Mouse (Mus musculus) G1E (cell line): ENCODE measurements at regions not wholly inside any gene's neighbourhood (a gene's known extent, or its start where the extent isn't known, plus 50 kb on each side); places are given as distances from the start of the nearest gene placed in this dataset.

Experiments
- CTCF ChIP-seq: IDR thresholded peaks from 2 replicates; pipeline ENCODE4 v1.5.1; 2012; ENCODE audit warnings: low read depth, low read length, inconsistent platforms, mixed read lengths
- GATA1 ChIP-seq: IDR thresholded peaks from 2 replicates; pipeline ENCODE4 v1.6.1; 2012; ENCODE audit warnings: borderline replicate concordance, low read length, inconsistent platforms, mixed read lengths
- GATA2 ChIP-seq: IDR thresholded peaks from 2 replicates; pipeline ENCODE4 v1.6.1; 2012; ENCODE audit warnings: low read depth, low read length, inconsistent platforms, borderline replicate concordance
- TAL1 ChIP-seq: conservative IDR thresholded peaks from 2 replicates; pipeline ENCODE4 v1.6.1; 2012; ENCODE audit warnings: low read depth, low read length, inconsistent platforms, mixed read lengths

- TF ChIP-seq CTCF: no peak
- TF ChIP-seq TAL1: no peak
- no peak for TF ChIP-seq GATA1
- TF ChIP-seq GATA2: no peak
These were observed 162.6 kb upstream of the Arg1 start for GRCm38 (mm10) chr10:25089705-25090386.
